Mouse (Mus musculus) forebrain, postnatal 0 days (tissue): ENCODE measurements around the gene Myo1f. TPM values are rescaled to one million over a fixed set of nuclear protein-coding genes. Genes with fewer than 3 reads are reported as not detected.

Source experiments
- ATAC-seq: fragments of 200-750 bp; cut with Nextera tagmentation; 2 replicates; pipeline ENCODE4 v1.8.0; 2017; ENCODE audit warnings: mild to moderate bottlenecking, moderate library complexity
- DNase-seq: peaks from one replicate; pipeline ENCODE4 v3.0.0-alpha.2; 2015
- H3K27ac ChIP-seq: fragments of 300-500 bp; sonication (generic); 2 replicates; pipeline ENCODE4 v1.5.1; 2014; ENCODE audit warnings: low read depth, mild to moderate bottlenecking, antibody characterized with exemption, low read length, moderate library complexity, mixed read lengths
- H3K27me3 ChIP-seq: fragments of 300-500 bp; sonication (generic); 2 replicates; pipeline ENCODE4 v1.6.1; 2014; ENCODE audit warnings: mild to moderate bottlenecking, low read length, mixed read lengths; ENCODE audit not compliant: insufficient read depth
- H3K36me3 ChIP-seq: fragments of 300-500 bp; sonication (generic); 2 replicates; pipeline ENCODE4 v1.6.1; 2014; ENCODE audit warnings: mild to moderate bottlenecking, moderate library complexity; ENCODE audit not compliant: insufficient read depth
- H3K4me1 ChIP-seq: fragments of 300-500 bp; sonication (generic); 2 replicates; pipeline ENCODE4 v1.6.1; 2014; ENCODE audit warnings: antibody characterized with exemption; ENCODE audit not compliant: insufficient read depth
- H3K4me2 ChIP-seq: fragments of 300-500 bp; sonication (generic); 2 replicates; pipeline ENCODE4 v1.6.1; 2014; ENCODE audit warnings: low read depth, mild to moderate bottlenecking, moderate library complexity
- H3K4me3 ChIP-seq: fragments of 300-500 bp; sonication (generic); 2 replicates; pipeline ENCODE4 v1.5.1; 2014; ENCODE audit warnings: low read depth, low read length, mixed read lengths
- H3K9ac ChIP-seq: fragments of 300-500 bp; sonication (generic); 2 replicates; pipeline ENCODE4 v1.6.1; 2014; ENCODE audit warnings: mild to moderate bottlenecking
- H3K9me3 ChIP-seq: fragments of 300-500 bp; sonication (generic); 2 replicates; pipeline ENCODE4 v1.6.1; 2016; ENCODE audit warnings: low read length
- CTCF ChIP-seq: sonication (generic); IDR thresholded peaks from 2 replicates; pipeline ENCODE4 v1.5.1; 2016; ENCODE audit warnings: antibody characterized with exemption, control low read depth, low read depth
- WGBS: fragments of 180-500 bp; shearing (Covaris S2); extraction: QIAGEN DNeasy Blood & Tissue Kit; methylation state at CpG from one replicate; pipeline ENCODE4 v1.1.7; 2014; 5-methylcytosine and 5-hydroxymethylcytosine counted together
- polyA plus RNA-seq: library from polyadenylated mRNA; unstranded; fragments of >200 nt; fragmentation: Nextera tagmentation; extraction: Ambion mirVana; gene quantifications from 2 replicates; pipeline ENCODE4 v1.2.1, GENCODE M21; 2015
- total RNA-seq: library from RNA; depleted of rRNA; stranded (reverse); fragments of >200 nt; gene quantifications from 2 replicates; pipeline ENCODE4 v1.2.3, GENCODE M21; 2014; rRNA removed

Myo1f gene
- total and polyA plus RNA-seq, 2 experiments from 2014 or later: 1.5 to 2.0 TPM

- H3K36me3 ChIP-seq: peaks cover 27% of the 10 kb centered on the region
- no peak overlapping the region for H3K27ac ChIP-seq
- H3K9me3 ChIP-seq: no peaks in the 10 kb centered on the region
- 73% methylated on average over 6 of the region's 6 CpGs for WGBS
- no peaks in the 10 kb centered on the region for H3K4me1 ChIP-seq
- H3K27me3 ChIP-seq: no peaks in the 10 kb centered on the region
- no peak overlapping the region for H3K9ac ChIP-seq
- H3K4me3 ChIP-seq: no peak overlapping the region
- no peak overlapping the region for H3K4me2 ChIP-seq
- DNase-seq (no peak), ATAC-seq (no peak)
- TF ChIP-seq CTCF: no peak
These were observed 84.2 kb downstream of the Myo1f start for GRCm38 (mm10) chr17:33639743-33640142.

- TF ChIP-seq CTCF: no peak
- no peaks in the 10 kb centered on the region for H3K4me1 ChIP-seq
- DNase-seq (no peak), ATAC-seq (no peak)
- peaks cover 66% of the 10 kb centered on the region for H3K36me3 ChIP-seq
- 97% methylated on average over 4 of the region's 4 CpGs for WGBS
- H3K4me2 ChIP-seq: no peak overlapping the region
- no peak overlapping the region for H3K4me3 ChIP-seq
- no peak overlapping the region for H3K9ac ChIP-seq
- H3K9me3 ChIP-seq: no peaks in the 10 kb centered on the region
- no peak overlapping the region for H3K27ac ChIP-seq
- no peaks in the 10 kb centered on the region for H3K27me3 ChIP-seq
These were observed 88.6 kb downstream of the Myo1f start for GRCm38 (mm10) chr17:33644068-33644467.

- Histone ChIP-seq H3K27me3 (no peaks in the 10 kb centered on the region), H3K9ac (no peak overlapping the region), H3K4me1 (no peaks in the 10 kb centered on the region), H3K36me3 (peaks cover 75% of the 10 kb centered on the region), H3K4me2 (no peak overlapping the region), H3K9me3 (no peaks in the 10 kb centered on the region), H3K27ac (no peak overlapping the region), H3K4me3 (no peak overlapping the region)
- TF ChIP-seq CTCF: no peak
- no peak for ATAC-seq
- WGBS: 92% methylated on average over 8 of the region's 8 CpGs
- DNase-seq: no peak
These were observed 89.6 kb downstream of the Myo1f start for GRCm38 (mm10) chr17:33645073-33645472.

GRCm38 (mm10) chr17:33649781-33650475, 94.4 kb downstream of the Myo1f start:
- no peak for DNase-seq
- Histone ChIP-seq H3K9me3 (no peaks in the 10 kb centered on the region), H3K27ac (no peak overlapping the region), H3K9ac (no peak overlapping the region), H3K4me1 (no peaks in the 10 kb centered on the region), H3K27me3 (no peaks in the 10 kb centered on the region), H3K36me3 (peaks cover 84% of the 10 kb centered on the region), H3K4me2 (no peak overlapping the region), H3K4me3 (no peak overlapping the region)
- no peak for ATAC-seq
- no peak for TF ChIP-seq CTCF
- 98% methylated on average over 34 of the region's 34 CpGs for WGBS

Other genes with a start within 250 kb of the Myo1f start
- gene Zfp81, start 196.8 kb upstream of the Myo1f start, total RNA-seq: 38.2 and 40.5 TPM in 2 replicates
- 21.5 and 31.5 TPM in 2 replicates for gene Zfp81, start 196.8 kb upstream of the Myo1f start, polyA plus RNA-seq
- gene Zfp101, start 161.1 kb upstream of the Myo1f start, total RNA-seq: 12.3 and 15.5 TPM in 2 replicates
- 8.6 and 10.2 TPM in 2 replicates for gene Zfp101, start 161.1 kb upstream of the Myo1f start, polyA plus RNA-seq
- not detected in 2 replicates for gene Actl9, start 122.8 kb upstream of the Myo1f start, total RNA-seq
- not detected in 2 replicates for gene Actl9, start 122.8 kb upstream of the Myo1f start, polyA plus RNA-seq
- gene Adamts10, start 31.5 kb upstream of the Myo1f start, total RNA-seq: 53.2 and 56.6 TPM in 2 replicates
- gene Adamts10, start 31.5 kb upstream of the Myo1f start, polyA plus RNA-seq: 12.3 and 20.3 TPM in 2 replicates
- gene Zfp414, start 73.4 kb downstream of the Myo1f start, total RNA-seq: 31.2 and 58.8 TPM in 2 replicates
- 71.8 and 72.0 TPM in 2 replicates for gene Zfp414, start 73.4 kb downstream of the Myo1f start, polyA plus RNA-seq
- not detected in 2 replicates for gene Pram1, start 82.3 kb downstream of the Myo1f start, total RNA-seq
- 0.14 and 0.30 TPM in 2 replicates for gene Pram1, start 82.3 kb downstream of the Myo1f start, polyA plus RNA-seq
- gene Hnrnpm, start 131.2 kb downstream of the Myo1f start, total RNA-seq: 73.6 and 87.1 TPM in 2 replicates
- gene Hnrnpm, start 131.2 kb downstream of the Myo1f start, polyA plus RNA-seq: 135 and 151 TPM in 2 replicates
- gene March2, start 163.0 kb downstream of the Myo1f start, total RNA-seq: 96.5 and 102 TPM in 2 replicates
- 72.5 and 77.6 TPM in 2 replicates for gene March2, start 163.0 kb downstream of the Myo1f start, polyA plus RNA-seq
- gene Rab11b, start 204.8 kb downstream of the Myo1f start, total RNA-seq: 78.1 and 106 TPM in 2 replicates
- 527 and 560 TPM in 2 replicates for gene Rab11b, start 204.8 kb downstream of the Myo1f start, polyA plus RNA-seq
- 13.2 and 17.2 TPM in 2 replicates for gene Angptl4, start 226.1 kb downstream of the Myo1f start, total RNA-seq
- gene Angptl4, start 226.1 kb downstream of the Myo1f start, polyA plus RNA-seq: 24.4 and 25.2 TPM in 2 replicates